Mouse (Mus musculus) T-cell, adult 2 months (primary cell): ENCODE data around the gene Gna15.

Experiments
- DNase-seq: peaks from one replicate; pipeline ENCODE4 v3.0.0; 2022; ENCODE audit warnings: low spot score

Gna15 gene

GRCm38 (mm10) chr10:81467670-81468235 lies 56.3 kb downstream of the Gna15 start:
- DNase-seq = no peak

- no peak for DNase-seq
Measured at GRCm38 (mm10) chr10:81466881-81467280, 57.1 kb downstream of the Gna15 start.

- no peak for DNase-seq
Measured at GRCm38 (mm10) chr10:81466066-81466465, 58.0 kb downstream of the Gna15 start.

GRCm38 (mm10) chr10:81465265-81465645 lies 58.8 kb downstream of the Gna15 start:
- no peak for DNase-seq

GRCm38 (mm10) chr10:81464405-81465264 lies 59.4 kb downstream of the Gna15 start:
- peak; percentile 38 for DNase-seq

- no peak for DNase-seq
Measured at GRCm38 (mm10) chr10:81463531-81463930, 60.5 kb downstream of the Gna15 start.

GRCm38 (mm10) chr10:81462917-81463316 lies 61.1 kb downstream of the Gna15 start:
- no peak for DNase-seq

- no peak for DNase-seq
Measured at GRCm38 (mm10) chr10:81462415-81462804, 61.6 kb downstream of the Gna15 start.

- DNase-seq = no peak
Measured at GRCm38 (mm10) chr10:81461673-81462414, 62.2 kb downstream of the Gna15 start.

- no peak for DNase-seq
Measured at GRCm38 (mm10) chr10:81460951-81461350, 63.1 kb downstream of the Gna15 start.

GRCm38 (mm10) chr10:81460471-81460870 lies 63.6 kb downstream of the Gna15 start:
- no peak for DNase-seq

- no peak for DNase-seq
Measured at GRCm38 (mm10) chr10:81459399-81459798, 64.6 kb downstream of the Gna15 start.

- DNase-seq = no peak
Measured at GRCm38 (mm10) chr10:81458267-81458666, 65.8 kb downstream of the Gna15 start.

- DNase-seq = no peak
Measured at GRCm38 (mm10) chr10:81457624-81458023, 66.4 kb downstream of the Gna15 start.

GRCm38 (mm10) chr10:81456983-81457563 lies 67.0 kb downstream of the Gna15 start:
- no peak for DNase-seq

- no peak for DNase-seq
Measured at GRCm38 (mm10) chr10:81455181-81455895, 68.7 kb downstream of the Gna15 start, which contains the start of gene Nfic. Gene Nfic, minus strand, starts transcription at chr10:81455635.

- DNase-seq = no peak
Measured at GRCm38 (mm10) chr10:81454106-81454505, 69.9 kb downstream of the Gna15 start.

GRCm38 (mm10) chr10:81452947-81453288 lies 71.1 kb downstream of the Gna15 start:
- DNase-seq = no peak
